Mouse (Mus musculus): ENCODE data around the gene Pik3cd.

Gene Pik3cd

DNA sequence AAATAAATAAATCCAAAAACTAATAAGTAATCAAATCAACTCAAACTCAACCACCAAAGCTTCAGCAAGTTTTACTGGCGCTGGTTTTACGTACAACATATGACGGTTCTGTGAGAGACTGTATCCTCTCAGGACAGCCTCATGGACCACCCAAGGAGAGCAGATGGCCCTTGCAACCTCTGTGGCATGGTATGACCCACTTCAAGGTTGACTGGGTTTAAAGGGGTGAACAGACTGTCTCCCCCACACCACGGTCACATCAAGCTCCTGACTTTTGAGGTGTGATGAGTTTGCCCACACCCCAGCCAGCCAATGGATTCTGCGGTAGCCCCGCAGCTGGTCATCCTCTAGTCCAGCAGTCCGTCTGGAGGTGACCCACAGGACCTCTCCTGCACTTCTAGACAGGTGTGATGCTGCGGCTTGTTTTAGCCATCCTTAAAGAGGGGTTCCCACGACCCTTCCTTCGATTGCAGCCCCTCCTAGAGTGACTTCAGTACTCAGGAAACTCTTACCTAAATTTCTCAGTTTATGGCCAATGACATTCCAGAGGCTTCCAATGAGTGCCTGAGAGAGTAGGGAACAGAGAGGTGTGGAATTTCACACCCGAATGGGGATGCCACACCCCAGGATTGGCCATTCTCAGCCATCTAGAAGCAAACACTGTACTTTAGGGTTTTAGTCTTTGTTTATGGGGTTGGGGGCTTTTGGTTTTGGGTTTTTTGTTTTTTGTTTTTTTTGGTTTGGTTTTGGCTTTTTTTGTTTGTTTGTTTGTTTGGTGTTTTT is 17.3 kb downstream of the Pik3cd start:
- no peak for DNase-seq

DNA sequence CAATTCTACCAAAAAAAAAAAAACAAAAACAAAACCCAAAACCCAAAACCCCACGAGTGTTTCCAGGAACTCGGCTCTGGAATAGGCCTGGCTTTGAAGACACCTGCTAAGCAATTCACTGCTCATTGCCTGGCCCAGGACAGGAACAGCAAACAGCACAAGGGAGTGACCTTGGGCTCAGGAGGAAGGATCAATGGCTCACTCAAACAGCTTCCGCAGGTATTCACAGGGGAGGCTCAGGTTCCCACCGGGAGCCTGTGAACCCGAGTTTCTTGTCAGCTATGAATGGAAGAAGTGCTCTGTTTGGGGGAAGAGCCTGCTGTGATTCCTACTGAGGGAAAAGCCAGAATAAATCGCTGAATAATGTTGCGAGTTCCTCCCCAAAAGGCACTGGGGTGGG is 18.5 kb downstream of the Pik3cd start:
- DNase-seq = no peak

GRCm38 (mm10) chr4:149679056-149679770 is 23.2 kb downstream of the Pik3cd start:
- no peak for DNase-seq

DNA sequence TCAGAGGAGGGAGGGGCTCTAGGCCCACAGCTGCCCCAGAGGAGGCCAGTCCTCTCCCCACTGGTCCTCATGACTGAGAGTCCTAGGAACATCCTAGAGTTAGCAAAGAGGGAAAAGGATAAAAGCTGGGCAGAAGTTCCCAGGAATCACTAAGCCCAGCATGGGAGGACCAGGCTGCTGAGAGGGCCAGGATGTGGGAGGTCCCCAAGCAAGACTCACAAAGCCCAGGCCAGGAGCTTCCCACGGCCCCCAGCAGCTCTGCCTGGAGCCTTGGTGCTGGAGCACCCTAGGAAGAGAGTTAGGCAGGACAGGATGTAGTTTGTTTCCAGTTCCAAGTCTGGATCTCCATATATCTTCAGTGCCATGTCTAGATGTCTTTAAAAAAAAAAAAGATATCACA is 24.4 kb downstream of the Pik3cd start:
- no peak for DNase-seq

- peak; percentile 87 for DNase-seq
Measured at GRCm38 (mm10) chr4:149675378-149676261, 26.8 kb downstream of the Pik3cd start.

- DNase-seq = no peak
Measured at GRCm38 (mm10) chr4:149674814-149675377, 27.5 kb downstream of the Pik3cd start.

GRCm38 (mm10) chr4:149672747-149673146 is 29.6 kb downstream of the Pik3cd start:
- no peak for DNase-seq

DNA sequence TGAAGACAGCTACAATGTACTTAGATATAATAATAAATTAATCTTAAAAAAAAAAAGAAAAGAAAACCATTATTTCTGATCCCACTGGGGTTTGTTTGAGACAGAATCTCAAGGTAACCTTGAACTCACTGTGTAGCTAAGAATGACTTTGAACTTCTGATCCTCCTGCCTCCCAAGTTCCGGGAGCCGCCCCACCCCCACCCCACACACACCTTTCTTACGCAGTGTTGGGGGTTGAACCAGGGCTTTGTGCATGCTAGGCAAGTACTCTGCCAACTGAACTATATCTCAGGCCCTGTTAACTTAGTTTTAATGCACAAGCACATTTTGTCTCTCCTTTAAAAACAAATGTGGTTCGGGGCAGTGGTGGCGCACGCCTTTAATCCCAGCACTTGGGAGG is 31.2 kb downstream of the Pik3cd start:
- DNase-seq = no peak

DNA sequence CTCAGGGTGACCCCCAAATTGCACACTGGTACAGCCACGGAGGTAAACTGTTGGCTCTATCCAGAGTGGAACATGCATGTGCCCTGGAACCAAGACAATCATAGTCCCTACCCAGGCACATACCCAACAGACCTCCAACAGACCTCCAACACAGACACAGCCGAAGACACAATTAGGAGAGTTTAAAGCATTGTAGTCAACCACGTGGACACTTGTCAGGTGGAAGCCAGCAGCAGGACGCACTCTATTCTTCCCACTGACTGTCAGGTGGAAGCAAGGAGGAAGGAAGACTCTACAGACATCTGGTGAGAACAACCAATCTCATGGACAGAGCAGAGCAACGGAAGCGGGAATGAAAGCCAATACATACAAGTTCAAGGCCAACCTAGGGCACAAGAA is 36.7 kb downstream of the Pik3cd start:
- DNase-seq = no peak

DNA sequence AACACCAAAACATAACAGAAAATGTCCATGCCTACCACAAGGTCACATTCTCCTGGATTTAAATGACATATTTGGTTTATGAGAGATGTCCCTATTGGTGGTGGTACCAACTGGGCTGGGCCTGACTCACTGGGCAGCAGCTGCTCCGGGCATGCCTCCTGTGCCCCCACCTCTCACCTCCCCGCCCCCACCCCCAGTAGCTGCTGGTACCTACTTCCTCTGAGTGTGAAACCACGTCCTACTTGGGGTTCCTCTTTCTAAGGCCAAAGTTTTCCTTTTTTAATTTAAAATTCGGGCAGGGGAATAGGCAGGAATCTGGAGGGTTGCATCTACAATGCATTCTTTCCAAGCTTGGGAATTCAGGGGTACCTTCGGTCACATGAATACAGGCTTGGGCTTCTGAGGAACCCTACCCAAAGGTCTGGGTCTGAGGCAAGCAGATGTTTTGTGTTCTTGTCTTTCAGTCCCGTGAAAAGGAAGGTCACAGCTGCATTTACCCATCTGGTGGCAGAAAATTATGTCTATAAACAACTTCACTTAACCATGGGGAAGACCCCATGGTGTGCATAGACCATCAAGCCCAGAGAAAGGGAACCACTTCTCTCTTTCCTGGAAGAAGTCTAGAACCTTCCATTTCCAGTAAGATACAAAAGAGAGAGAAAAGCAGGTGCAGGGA is 37.2 kb downstream of the Pik3cd start:
- no peak for DNase-seq

- no peak for DNase-seq
Measured at GRCm38 (mm10) chr4:149663849-149664503, 38.4 kb downstream of the Pik3cd start.

DNA sequence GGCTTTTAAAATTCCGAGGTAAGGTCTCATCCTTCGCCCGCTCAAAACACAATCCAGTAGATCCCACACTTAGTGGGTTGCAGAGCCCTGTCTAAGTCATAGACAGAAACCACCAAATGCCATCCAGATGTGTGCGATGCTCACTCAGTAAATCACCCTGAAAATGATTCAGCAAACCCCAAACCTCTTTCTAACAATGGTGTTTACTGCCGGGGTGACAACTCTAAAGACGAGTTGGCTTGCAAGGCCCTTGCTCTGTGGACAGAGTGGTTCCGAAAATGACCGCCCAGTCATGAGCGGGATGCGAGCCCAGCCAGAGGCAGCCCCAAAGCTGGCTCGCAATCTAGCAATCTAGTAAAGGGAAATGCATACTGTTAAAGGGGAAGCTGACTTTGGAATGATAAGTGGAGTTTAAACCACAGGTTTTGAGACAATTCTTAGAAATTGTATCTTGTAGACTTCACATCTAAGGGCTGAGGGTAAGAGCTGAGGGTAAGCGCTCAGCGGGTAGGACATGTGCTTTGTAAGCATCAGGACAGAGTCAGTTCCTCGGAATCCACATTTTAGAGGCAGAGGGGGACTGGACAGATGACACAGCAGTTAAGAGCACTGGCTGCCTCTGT is 40.3 kb downstream of the Pik3cd start:
- no peak for DNase-seq

GRCm38 (mm10) chr4:149660598-149660997 is 41.8 kb downstream of the Pik3cd start:
- no peak for DNase-seq

GRCm38 (mm10) chr4:149659495-149660116 is 42.8 kb downstream of the Pik3cd start:
- no peak for DNase-seq

GRCm38 (mm10) chr4:149657858-149658416 is 44.4 kb downstream of the Pik3cd start:
- no peak for DNase-seq

DNA sequence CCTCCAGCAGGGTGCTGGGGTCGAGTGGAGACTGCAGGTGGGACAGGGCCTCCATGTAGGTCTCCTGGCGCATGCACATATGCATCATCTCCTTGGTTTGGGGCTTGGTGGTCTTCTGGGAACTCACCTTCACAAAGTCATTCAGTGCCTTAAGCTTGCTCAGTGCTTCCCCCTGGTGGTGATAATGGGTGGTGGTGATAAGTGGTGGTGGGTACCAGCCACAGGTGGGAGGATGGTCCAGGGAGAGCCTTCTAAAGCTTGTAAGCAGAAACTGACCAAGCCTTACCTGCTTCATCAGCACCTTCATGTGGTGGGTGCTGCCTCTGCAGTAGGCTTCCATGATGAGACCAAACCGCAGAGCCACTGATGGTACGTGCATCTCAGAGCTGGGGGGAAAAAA is 48.1 kb downstream of the Pik3cd start:
- peak; percentile 52 for DNase-seq

GRCm38 (mm10) chr4:149650493-149651193 is 51.7 kb downstream of the Pik3cd start:
- peak; percentile 77 for DNase-seq

GRCm38 (mm10) chr4:149648031-149648805 is 54.2 kb downstream of the Pik3cd start:
- peak; percentile 50 for DNase-seq

GRCm38 (mm10) chr4:149645761-149646160 is 56.6 kb downstream of the Pik3cd start:
- DNase-seq = no peak
